Mouse (Mus musculus) retina, postnatal 7 days (tissue): Measurements from ENCODE around the gene Liph.
A peak's percentile ranks its signal among the peaks of the same experiment; 100 is the strongest.
"Not testable (repeated sequence)": the region's sequence is repeated elsewhere in the genome, so short reads cannot be mapped to it uniquely, and the experiment has no call there.

Source experiments
- DNase-seq: peaks from one replicate; pipeline ENCODE4 v3.0.0-alpha.2; 2012; ENCODE audit warnings: low read depth, low spot score

Liph gene

GRCm38 (mm10) chr16:21976203-21976602 lies 19.3 kb downstream of the Liph start:
- DNase-seq, result no peak

- DNase-seq, result no peak
Observed at GRCm38 (mm10) chr16:21971446-21971845, 24.0 kb downstream of the Liph start.

- DNase-seq, result no peak
Observed at GRCm38 (mm10) chr16:21970536-21970935, 24.9 kb downstream of the Liph start.

GRCm38 (mm10) chr16:21969874-21970273 lies 25.6 kb downstream of the Liph start:
- no peak for DNase-seq

- no peak for DNase-seq
Observed at GRCm38 (mm10) chr16:21965576-21965975, 29.9 kb downstream of the Liph start.

- no peak for DNase-seq
Observed at GRCm38 (mm10) chr16:21955591-21955990, 39.9 kb downstream of the Liph start.

GRCm38 (mm10) chr16:21946761-21947715 lies 48.4 kb downstream of the Liph start, which contains the start of gene Tmem41a:
Tmem41a (minus strand) TSS chr16:21947552.
- peak; percentile 71 for DNase-seq

- no peak for DNase-seq
Observed at GRCm38 (mm10) chr16:21928471-21928870, 67.0 kb downstream of the Liph start.

GRCm38 (mm10) chr16:21916681-21917080 lies 78.8 kb downstream of the Liph start:
- no peak for DNase-seq

- DNase-seq, result no peak
Observed at GRCm38 (mm10) chr16:21913347-21913746, 82.1 kb downstream of the Liph start.

- DNase-seq, result not testable (repeated sequence)
Observed at GRCm38 (mm10) chr16:21908906-21909305, 86.6 kb downstream of the Liph start.

- DNase-seq, result no peak
Observed at GRCm38 (mm10) chr16:21906902-21907301, 88.6 kb downstream of the Liph start.

- no peak for DNase-seq
Observed at GRCm38 (mm10) chr16:21905996-21906395, 89.5 kb downstream of the Liph start.

GRCm38 (mm10) chr16:21904636-21905035 lies 90.8 kb downstream of the Liph start:
- no peak for DNase-seq
